Mouse (Mus musculus) granulocyte monocyte progenitor cell, adult 5-6 weeks (primary cell): ENCODE results near the gene Olfr709-ps1. TPM values are rescaled to one million over a fixed set of nuclear protein-coding genes. Genes with fewer than 3 reads are reported as not detected.
"Not testable (repeated sequence)": the region's sequence is repeated elsewhere in the genome, so short reads cannot be mapped to it uniquely, and the experiment has no call there.

Experiments used
- ATAC-seq: replicated peaks from 2 replicates; pipeline ENCODE4 v1.8.0; 2016; ENCODE audit warnings: mild to moderate bottlenecking, moderate TSS enrichment, inconsistent platforms; ENCODE audit not compliant: poor library complexity, severe bottlenecking
- total RNA-seq, 2 experiments: library from RNA; stranded (forward) in 1 of 2; stranded (reverse) in 1 of 2; fragments of 200-712, 200-1000 nt in 1 of 2; fragments of >200 nt in 1 of 2; fragmentation: Nextera tagmentation in 1 of 2; gene quantifications; 2 replicates each; pipeline ENCODE4 v1.2.3; 2014 to 2017

Gene Olfr709-ps1
- total RNA-seq (2014; fragmentation: Nextera tagmentation): not detected in 2 replicates
- not detected in 2 replicates for total RNA-seq (2017)

GRCm38 (mm10) chr7:106932119-106932518, at the start of gene Olfr709-ps1:
TSS of gene Olfr709-ps1 (minus strand) at chr7:106932219.
- ATAC-seq: no peak

- no peak for ATAC-seq
These were observed 43.3 kb upstream of the Olfr709-ps1 start, which contains the start of gene Olfr711 for GRCm38 (mm10) chr7:106975353-106975752. TSS of gene Olfr711 (minus strand) at chr7:106975453.

GRCm38 (mm10) chr7:106967503-106967902, 35.5 kb upstream of the Olfr709-ps1 start:
- not testable (repeated sequence) for ATAC-seq

- ATAC-seq: no peak
These were observed 31.8 kb upstream of the Olfr709-ps1 start, which contains the start of gene Olfr6 for GRCm38 (mm10) chr7:106963837-106964236. TSS of gene Olfr6 (minus strand) at chr7:106963937.

GRCm38 (mm10) chr7:106948212-106948611, 16.2 kb upstream of the Olfr709-ps1 start, which contains the start of gene Olfr710:
TSS of gene Olfr710 (minus strand) at chr7:106948312.
- ATAC-seq: no peak

- ATAC-seq: not testable (repeated sequence)
These were observed 11.1 kb downstream of the Olfr709-ps1 start for GRCm38 (mm10) chr7:106920961-106921360.

DNA sequence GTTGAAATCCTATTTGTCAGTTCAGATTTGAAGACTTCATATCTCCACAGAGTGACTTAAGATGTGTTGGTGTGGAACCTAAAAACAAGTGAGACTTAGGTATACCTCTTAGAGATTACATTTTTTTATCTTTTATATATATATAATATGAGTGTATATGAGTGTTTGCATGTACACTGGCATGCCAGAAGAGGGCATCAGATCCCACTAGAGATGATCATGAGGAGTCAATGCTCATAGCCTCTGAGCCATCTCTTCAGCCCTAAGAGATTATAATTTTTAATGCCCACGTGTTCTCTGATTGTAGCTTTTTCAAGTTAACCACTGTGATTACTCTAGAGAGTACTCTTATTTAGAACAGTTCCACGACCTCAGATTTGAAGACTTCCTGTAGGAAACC, 24.3 kb downstream of the Olfr709-ps1 start, which contains the start of gene Olfr1532-ps1:
Olfr1532-ps1 (plus strand) TSS at position 326 of the 400 bp plus-strand sequence.
- ATAC-seq: no peak

DNA sequence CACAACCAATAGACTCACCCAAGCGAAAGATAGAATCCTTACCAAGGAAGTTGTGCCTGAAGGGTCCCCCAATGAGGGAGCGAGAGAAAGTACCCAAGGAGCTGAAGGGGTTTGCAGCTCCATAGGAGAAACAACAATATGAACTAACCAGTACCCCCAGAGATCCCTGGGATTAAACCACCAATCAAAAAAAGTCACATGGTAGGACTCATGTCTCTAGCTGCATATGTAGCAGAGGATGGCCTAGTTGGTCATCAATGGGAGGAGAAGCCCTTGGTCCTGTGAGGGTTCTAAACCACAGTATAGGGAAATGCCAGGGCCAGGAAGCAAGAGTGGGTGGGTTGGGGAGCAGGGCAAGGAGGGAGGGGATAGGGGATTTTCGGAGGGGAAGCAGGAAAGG, 30.9 kb downstream of the Olfr709-ps1 start, which contains the start of gene Olfr707:
Olfr707 (minus strand) TSS at position 101 of the 400 bp plus-strand sequence.
- ATAC-seq: not testable (repeated sequence)

DNA sequence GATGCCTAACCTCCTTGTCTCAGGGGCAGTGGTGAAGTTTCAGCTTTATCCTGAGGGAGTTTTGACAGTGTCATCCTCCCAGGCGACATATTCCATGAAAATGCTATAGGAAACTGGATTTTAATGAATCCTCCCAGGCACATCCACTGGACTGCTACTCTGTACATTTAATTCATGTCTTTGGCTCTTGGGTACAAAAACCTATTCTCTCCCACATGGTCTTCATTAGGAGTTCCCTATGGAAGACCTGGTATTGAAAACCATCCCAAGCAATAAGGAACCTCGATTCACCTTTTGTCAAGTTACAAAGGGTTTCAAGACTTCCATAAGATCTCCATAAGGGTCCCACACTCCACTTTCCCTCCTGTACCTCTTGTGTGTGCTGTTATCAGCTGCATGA, 44.0 kb downstream of the Olfr709-ps1 start, which contains the start of gene Olfr706:
Olfr706 (minus strand) TSS at position 101 of the 400 bp plus-strand sequence.
- ATAC-seq: no peak

GRCm38 (mm10) chr7:106876791-106877190, 55.2 kb downstream of the Olfr709-ps1 start, which contains the start of gene Olfr705:
TSS of gene Olfr705 (minus strand) at chr7:106876891.
- ATAC-seq: no peak

Other genes starting within 250 kb of the Olfr709-ps1 start
- gene Olfr694, start 240.4 kb downstream of the Olfr709-ps1 start, total RNA-seq (2014; fragmentation: Nextera tagmentation): not detected in 2 replicates
- gene Olfr694, start 240.4 kb downstream of the Olfr709-ps1 start, total RNA-seq (2017): not detected in 2 replicates
- not detected in 2 replicates for gene Olfr695, start 215.8 kb downstream of the Olfr709-ps1 start, total RNA-seq (2014; fragmentation: Nextera tagmentation)
- gene Olfr695, start 215.8 kb downstream of the Olfr709-ps1 start, total RNA-seq (2017): 0.36 TPM in 1 of 2 replicates, not detected in the other
- not detected in 2 replicates for gene Olfr697, start 189.8 kb downstream of the Olfr709-ps1 start, total RNA-seq (2014; fragmentation: Nextera tagmentation)
- not detected in 2 replicates for gene Olfr697, start 189.8 kb downstream of the Olfr709-ps1 start, total RNA-seq (2017)
- not detected in 2 replicates for gene Olfr698, start 176.8 kb downstream of the Olfr709-ps1 start, total RNA-seq (2014; fragmentation: Nextera tagmentation)
- not detected in 2 replicates for gene Olfr698, start 176.8 kb downstream of the Olfr709-ps1 start, total RNA-seq (2017)
- gene Olfr699, start 139.0 kb downstream of the Olfr709-ps1 start, total RNA-seq (2014; fragmentation: Nextera tagmentation): not detected in 2 replicates
- not detected in 2 replicates for gene Olfr699, start 139.0 kb downstream of the Olfr709-ps1 start, total RNA-seq (2017)
- not detected in 2 replicates for gene Olfr700, start 123.4 kb downstream of the Olfr709-ps1 start, total RNA-seq (2014; fragmentation: Nextera tagmentation)
- not detected in 2 replicates for gene Olfr700, start 123.4 kb downstream of the Olfr709-ps1 start, total RNA-seq (2017)
- gene Olfr701, start 118.1 kb downstream of the Olfr709-ps1 start, total RNA-seq (2014; fragmentation: Nextera tagmentation): not detected in 2 replicates
- gene Olfr701, start 118.1 kb downstream of the Olfr709-ps1 start, total RNA-seq (2017): not detected in 2 replicates
- gene Olfr702, start 98.3 kb downstream of the Olfr709-ps1 start, total RNA-seq (2014; fragmentation: Nextera tagmentation): not detected in 2 replicates
- gene Olfr702, start 98.3 kb downstream of the Olfr709-ps1 start, total RNA-seq (2017): not detected in 2 replicates
- gene Olfr703, start 88.9 kb downstream of the Olfr709-ps1 start, total RNA-seq (2014; fragmentation: Nextera tagmentation): not detected in 2 replicates
- not detected in 2 replicates for gene Olfr703, start 88.9 kb downstream of the Olfr709-ps1 start, total RNA-seq (2017)
- gene Olfr704, start 69.0 kb downstream of the Olfr709-ps1 start, total RNA-seq (2014; fragmentation: Nextera tagmentation): not detected in 2 replicates
- not detected in 2 replicates for gene Olfr704, start 69.0 kb downstream of the Olfr709-ps1 start, total RNA-seq (2017)
- not detected in 2 replicates for gene Olfr705, start 55.3 kb downstream of the Olfr709-ps1 start, total RNA-seq (2014; fragmentation: Nextera tagmentation)
- not detected in 2 replicates for gene Olfr705, start 55.3 kb downstream of the Olfr709-ps1 start, total RNA-seq (2017)
- not detected in 2 replicates for gene Olfr706, start 44.1 kb downstream of the Olfr709-ps1 start, total RNA-seq (2014; fragmentation: Nextera tagmentation)
- not detected in 2 replicates for gene Olfr706, start 44.1 kb downstream of the Olfr709-ps1 start, total RNA-seq (2017)
- not detected in 2 replicates for gene Olfr707, start 31.0 kb downstream of the Olfr709-ps1 start, total RNA-seq (2014; fragmentation: Nextera tagmentation)
- gene Olfr707, start 31.0 kb downstream of the Olfr709-ps1 start, total RNA-seq (2017): not detected in 2 replicates
- not detected in 2 replicates for gene Olfr1532-ps1, start 24.2 kb downstream of the Olfr709-ps1 start, total RNA-seq (2014; fragmentation: Nextera tagmentation)
- not detected in 2 replicates for gene Olfr1532-ps1, start 24.2 kb downstream of the Olfr709-ps1 start, total RNA-seq (2017)
- not detected in 2 replicates for gene Olfr710, start 16.1 kb upstream of the Olfr709-ps1 start, total RNA-seq (2014; fragmentation: Nextera tagmentation)
- not detected in 2 replicates for gene Olfr710, start 16.1 kb upstream of the Olfr709-ps1 start, total RNA-seq (2017)
- not detected in 2 replicates for gene Olfr6, start 31.7 kb upstream of the Olfr709-ps1 start, total RNA-seq (2014; fragmentation: Nextera tagmentation)
- gene Olfr6, start 31.7 kb upstream of the Olfr709-ps1 start, total RNA-seq (2017): not detected in 2 replicates
- gene Olfr711, start 43.2 kb upstream of the Olfr709-ps1 start, total RNA-seq (2014; fragmentation: Nextera tagmentation): not detected in 2 replicates
- gene Olfr711, start 43.2 kb upstream of the Olfr709-ps1 start, total RNA-seq (2017): not detected in 2 replicates
- not detected in 2 replicates for gene Olfr2, start 73.9 kb upstream of the Olfr709-ps1 start, total RNA-seq (2014; fragmentation: Nextera tagmentation)
- gene Olfr2, start 73.9 kb upstream of the Olfr709-ps1 start, total RNA-seq (2017): not detected in 2 replicates
- not detected in 2 replicates for gene Olfr713, start 99.0 kb upstream of the Olfr709-ps1 start, total RNA-seq (2014; fragmentation: Nextera tagmentation)
- not detected in 2 replicates for gene Olfr713, start 99.0 kb upstream of the Olfr709-ps1 start, total RNA-seq (2017)
- not detected in 2 replicates for gene Olfr714, start 138.8 kb upstream of the Olfr709-ps1 start, total RNA-seq (2014; fragmentation: Nextera tagmentation)
- not detected in 2 replicates for gene Olfr714, start 138.8 kb upstream of the Olfr709-ps1 start, total RNA-seq (2017)
- gene Olfr17, start 161.0 kb upstream of the Olfr709-ps1 start, total RNA-seq (2014; fragmentation: Nextera tagmentation): not detected in 2 replicates
- not detected in 2 replicates for gene Olfr17, start 161.0 kb upstream of the Olfr709-ps1 start, total RNA-seq (2017)
- not detected in 2 replicates for gene Olfr715b, start 178.2 kb upstream of the Olfr709-ps1 start, total RNA-seq (2014; fragmentation: Nextera tagmentation)
- not detected in 2 replicates for gene Olfr715b, start 178.2 kb upstream of the Olfr709-ps1 start, total RNA-seq (2017)
- gene Olfr715, start 198.9 kb upstream of the Olfr709-ps1 start, total RNA-seq (2014; fragmentation: Nextera tagmentation): not detected in 2 replicates
- not detected in 2 replicates for gene Olfr715, start 198.9 kb upstream of the Olfr709-ps1 start, total RNA-seq (2017)
- gene Olfr716, start 206.1 kb upstream of the Olfr709-ps1 start, total RNA-seq (2014; fragmentation: Nextera tagmentation): not detected in 2 replicates
- not detected in 2 replicates for gene Olfr716, start 206.1 kb upstream of the Olfr709-ps1 start, total RNA-seq (2017)
- gene Nlrp14, start 234.8 kb upstream of the Olfr709-ps1 start, total RNA-seq (2014; fragmentation: Nextera tagmentation): not detected in 2 replicates
- gene Nlrp14, start 234.8 kb upstream of the Olfr709-ps1 start, total RNA-seq (2017): not detected in 2 replicates